Mouse (Mus musculus): Measurements from ENCODE around the gene Fam57a.
A peak's percentile ranks its signal among the peaks of the same experiment; 100 is the strongest.

The Fam57a gene

GRCm38 (mm10) chr11:76247239-76247638, 67.8 kb downstream of the Fam57a start:
- no peak for DNase-seq

GRCm38 (mm10) chr11:76252036-76252435, 72.6 kb downstream of the Fam57a start:
- DNase-seq, result no peak

GRCm38 (mm10) chr11:76253145-76253917, 73.9 kb downstream of the Fam57a start:
- DNase-seq, result peak; percentile 85

GRCm38 (mm10) chr11:76253918-76254264, 74.4 kb downstream of the Fam57a start:
- DNase-seq, result no peak

- DNase-seq, result peak; percentile 27
Observed at GRCm38 (mm10) chr11:76255431-76256001, 76.0 kb downstream of the Fam57a start.

- DNase-seq, result peak; percentile 68
Observed at GRCm38 (mm10) chr11:76256129-76256528, 76.7 kb downstream of the Fam57a start.

- DNase-seq, result no peak
Observed at GRCm38 (mm10) chr11:76257386-76257785, 77.9 kb downstream of the Fam57a start.

- DNase-seq, result no peak
Observed at GRCm38 (mm10) chr11:76258511-76258910, 79.0 kb downstream of the Fam57a start.

- no peak for DNase-seq
Observed at GRCm38 (mm10) chr11:76260208-76261050, 81.0 kb downstream of the Fam57a start.

GRCm38 (mm10) chr11:76261224-76261623, 81.8 kb downstream of the Fam57a start:
- no peak for DNase-seq

- DNase-seq, result peak; percentile 71
Observed at GRCm38 (mm10) chr11:76262611-76263351, 83.3 kb downstream of the Fam57a start.

Data from embryo, embryonic 11 days (tissue).